Mouse (Mus musculus) hindbrain, postnatal 0 days (tissue): ENCODE data around the gene Luzp1. TPM values are rescaled to one million over a fixed set of nuclear protein-coding genes. Genes with fewer than 3 reads are reported as not detected.

Source experiments
- ATAC-seq: fragments of 200-750 bp; cut with Nextera tagmentation; 2 replicates; pipeline ENCODE4 v1.8.0; 2017; ENCODE audit warnings: mild to moderate bottlenecking, moderate TSS enrichment, moderate library complexity
- DNase-seq: peaks from one replicate; pipeline ENCODE4 v3.0.0-alpha.2; 2015; ENCODE audit warnings: low spot score
- H3K27ac ChIP-seq: fragments of 300-500 bp; sonication (generic); 2 replicates; pipeline ENCODE4 v1.5.1; 2014; ENCODE audit warnings: mild to moderate bottlenecking
- H3K27me3 ChIP-seq: fragments of 300-500 bp; sonication (generic); 2 replicates; pipeline ENCODE4 v1.6.1; 2014; ENCODE audit warnings: low read length, mixed read lengths; ENCODE audit not compliant: insufficient read depth
- H3K36me3 ChIP-seq: fragments of 300-500 bp; sonication (generic); 2 replicates; pipeline ENCODE4 v1.6.1; 2014; ENCODE audit warnings: low read length, mixed read lengths; ENCODE audit not compliant: insufficient read depth
- H3K4me1 ChIP-seq: fragments of 300-500 bp; sonication (generic); 2 replicates; pipeline ENCODE4 v1.6.1; 2014; ENCODE audit warnings: antibody characterized with exemption, low read length, mixed read lengths; ENCODE audit not compliant: insufficient read depth
- H3K4me2 ChIP-seq: fragments of 300-500 bp; sonication (generic); 2 replicates; pipeline ENCODE4 v1.6.1; 2014; ENCODE audit warnings: low read depth, mild to moderate bottlenecking, low read length, moderate library complexity, mixed read lengths
- H3K4me3 ChIP-seq: fragments of 300-500 bp; sonication (generic); 2 replicates; pipeline ENCODE4 v1.5.1; 2014; ENCODE audit warnings: low read length
- H3K9ac ChIP-seq: fragments of 300-500 bp; sonication (generic); replicated peaks from 2 replicates; pipeline ENCODE4 v1.6.1; 2014; ENCODE audit warnings: mild to moderate bottlenecking, low read length, moderate library complexity, mixed read lengths
- H3K9me3 ChIP-seq: fragments of 300-500 bp; sonication (generic); 2 replicates; pipeline ENCODE4 v1.6.1; 2016; ENCODE audit warnings: low read length, mixed read lengths
- CTCF ChIP-seq: IDR thresholded peaks from 2 replicates; pipeline ENCODE4 v1.5.1; 2016; ENCODE audit warnings: antibody characterized with exemption, control low read depth, low read depth
- WGBS: fragments of 180-500 bp; shearing (Covaris S2); extraction: QIAGEN DNeasy Blood & Tissue Kit; methylation state at CpG from one replicate; pipeline ENCODE4 v1.1.7; 2014; 5-methylcytosine and 5-hydroxymethylcytosine counted together
- polyA plus RNA-seq: library from polyadenylated mRNA; unstranded; fragments of >200 nt; fragmentation: Nextera tagmentation; extraction: Ambion mirVana; gene quantifications from 2 replicates; pipeline ENCODE4 v1.2.1, GENCODE M21; 2015
- total RNA-seq: library from RNA; depleted of rRNA; stranded (reverse); fragments of >200 nt; gene quantifications from 2 replicates; pipeline ENCODE4 v1.2.3, GENCODE M21; 2014

Gene Luzp1
- total and polyA plus RNA-seq, 2 experiments from 2014 or later: 18.3 to 76.4 TPM

DNA sequence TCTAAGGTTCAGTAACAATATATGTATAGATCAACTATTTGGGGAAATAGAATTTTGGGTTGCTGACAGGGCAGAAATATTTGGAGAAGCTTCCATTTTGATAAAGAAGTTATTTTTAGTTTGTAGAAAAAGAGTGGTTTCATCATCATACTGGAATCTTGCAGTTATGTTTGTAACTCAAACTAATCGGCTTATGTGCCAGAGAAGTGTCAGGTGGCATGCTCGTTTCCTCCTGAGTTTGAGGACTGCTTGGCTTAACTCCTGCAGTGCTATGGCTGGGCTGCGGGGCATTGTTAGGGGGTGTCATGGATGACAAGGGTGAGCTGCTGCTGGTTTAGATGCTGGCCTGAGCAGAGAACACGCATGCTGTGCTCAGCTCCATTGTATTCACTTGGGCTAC, 42.1 kb downstream of the Luzp1 start:
- no peak for TF ChIP-seq CTCF
- WGBS: 40% methylated on average over 4 of the region's 4 CpGs
- Histone ChIP-seq H3K9me3 (no peaks in the 10 kb centered on the region), H3K27ac (no peak overlapping the region), H3K4me3 (no peak overlapping the region), H3K4me2 (no peak overlapping the region), H3K36me3 (no peaks in the 10 kb centered on the region), H3K27me3 (no peaks in the 10 kb centered on the region), H3K4me1 (peaks cover 4% of the 10 kb centered on the region; the same call in 1 of the 2 replicates), H3K9ac (no peak overlapping the region)
- DNase-seq (no peak), ATAC-seq (no peak)

DNA sequence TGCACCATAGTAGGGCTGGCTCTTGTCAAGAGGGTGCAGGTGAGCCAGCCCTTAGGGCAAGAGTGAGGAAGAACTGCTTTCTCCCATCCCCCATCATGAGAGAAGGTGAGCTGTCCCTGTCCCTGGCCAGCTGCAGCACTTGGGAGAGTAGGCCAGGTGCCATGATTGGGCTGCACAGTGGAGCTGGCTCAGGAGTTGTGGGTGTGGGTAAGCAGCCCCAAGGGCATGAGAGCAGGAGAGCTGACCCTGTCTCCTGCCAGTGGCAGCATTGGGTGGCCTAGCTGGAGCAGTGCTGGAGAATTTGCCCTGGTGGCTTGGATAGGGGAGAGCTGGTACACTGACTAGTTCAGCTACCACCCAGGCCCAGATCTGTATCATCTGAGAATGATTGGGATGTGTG, 43.3 kb downstream of the Luzp1 start:
- Histone ChIP-seq H3K9me3 (no peaks in the 10 kb centered on the region), H3K9ac (no peak overlapping the region), H3K4me3 (no peak overlapping the region), H3K36me3 (no peaks in the 10 kb centered on the region), H3K27ac (no peak overlapping the region), H3K4me2 (no peak overlapping the region), H3K4me1 (peaks cover 4% of the 10 kb centered on the region; the same call in 1 of the 2 replicates), H3K27me3 (no peaks in the 10 kb centered on the region)
- DNase-seq: no peak
- no peak for ATAC-seq
- no peak for TF ChIP-seq CTCF

DNA sequence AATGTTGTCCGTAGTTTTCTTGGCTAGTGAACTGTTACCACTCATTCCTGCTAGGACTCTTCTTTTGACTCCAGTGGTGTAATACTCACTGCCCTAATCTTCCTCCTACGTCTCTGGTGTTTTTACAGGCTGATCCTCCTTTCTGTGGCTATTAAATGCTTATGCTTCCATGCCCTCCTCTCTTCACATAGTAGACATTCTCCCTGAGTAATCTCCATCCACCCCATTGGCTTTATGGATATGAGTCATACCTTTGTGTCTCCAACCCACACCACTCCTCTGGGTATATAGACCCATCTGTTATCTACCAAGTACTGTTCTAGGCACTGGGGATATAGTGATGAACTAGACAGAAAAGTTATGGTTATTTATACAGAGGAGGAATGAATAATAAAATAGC, 48.6 kb downstream of the Luzp1 start:
- DNase-seq: no peak

DNA sequence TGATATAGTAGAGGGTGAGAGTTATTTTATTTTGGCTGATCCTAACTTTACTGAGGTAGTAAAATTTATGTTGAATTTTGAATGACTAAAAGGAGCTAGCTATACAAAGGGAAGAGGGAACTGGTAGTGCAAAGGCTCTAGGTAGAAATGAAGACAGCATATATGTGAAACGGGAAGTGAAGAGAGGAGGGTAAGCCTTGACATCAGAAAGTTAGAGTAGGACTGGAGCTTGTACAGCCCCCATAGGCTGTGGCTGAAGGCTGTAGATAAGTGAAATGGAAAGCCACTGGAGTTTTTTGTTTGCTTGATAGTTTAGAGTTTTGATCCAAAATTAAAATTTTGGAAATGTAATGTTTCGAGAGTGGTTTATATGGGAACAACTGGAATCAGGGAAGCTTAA, 49.0 kb downstream of the Luzp1 start:
- Histone ChIP-seq H3K9ac (no peak overlapping the region), H3K27ac (no peak overlapping the region), H3K36me3 (no peaks in the 10 kb centered on the region), H3K9me3 (no peaks in the 10 kb centered on the region), H3K4me3 (no peak overlapping the region), H3K4me2 (no peak overlapping the region), H3K4me1 (no peaks in the 10 kb centered on the region), H3K27me3 (no peaks in the 10 kb centered on the region)
- TF ChIP-seq CTCF: no peak
- DNase-seq (no peak), ATAC-seq (no peak)
- 93% methylated on average over 2 of the region's 2 CpGs for whole genome bisulfite sequencing

More for the DNA sequence above, 48.6 kb downstream of the Luzp1 start:
- 88% methylated on average over 2 of the region's 2 CpGs for WGBS
- no peak for ATAC-seq
- no peak overlapping the region for H3K4me2 ChIP-seq
- no peaks in the 10 kb centered on the region for H3K27me3 ChIP-seq
- no peak for TF ChIP-seq CTCF
- H3K4me1 ChIP-seq: no peaks in the 10 kb centered on the region
- H3K4me3 ChIP-seq: no peak overlapping the region
- H3K9me3 ChIP-seq: no peaks in the 10 kb centered on the region
- no peaks in the 10 kb centered on the region for H3K36me3 ChIP-seq
- no peak overlapping the region for H3K9ac ChIP-seq
- no peak overlapping the region for H3K27ac ChIP-seq

DNA sequence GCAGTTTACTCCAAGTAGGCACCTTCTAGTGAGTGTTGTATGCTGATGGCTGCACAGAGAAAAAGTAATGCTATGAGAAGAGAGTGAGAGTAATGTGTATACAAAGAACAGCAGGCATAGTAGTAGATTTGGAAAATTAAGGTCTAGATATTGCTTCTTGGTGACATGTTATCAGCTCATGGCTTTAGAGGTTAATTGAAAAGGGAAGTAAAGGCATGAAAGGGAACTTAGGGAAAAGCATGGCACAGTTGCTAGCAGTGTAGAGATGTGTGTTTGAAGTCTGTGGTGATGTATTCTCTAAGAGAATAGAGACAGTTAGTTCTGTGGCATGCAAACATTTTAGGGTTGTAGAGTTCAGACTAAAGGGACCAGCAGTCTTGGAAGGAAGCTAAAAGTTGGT, 50.3 kb downstream of the Luzp1 start:
- TF ChIP-seq CTCF: no peak
- Histone ChIP-seq H3K9me3 (no peaks in the 10 kb centered on the region), H3K4me2 (no peak overlapping the region), H3K27ac (no peak overlapping the region), H3K4me3 (no peak overlapping the region), H3K27me3 (no peaks in the 10 kb centered on the region), H3K36me3 (no peaks in the 10 kb centered on the region), H3K4me1 (no peaks in the 10 kb centered on the region), H3K9ac (no peak overlapping the region)
- ATAC-seq (no peak), DNase-seq (no peak)

DNA sequence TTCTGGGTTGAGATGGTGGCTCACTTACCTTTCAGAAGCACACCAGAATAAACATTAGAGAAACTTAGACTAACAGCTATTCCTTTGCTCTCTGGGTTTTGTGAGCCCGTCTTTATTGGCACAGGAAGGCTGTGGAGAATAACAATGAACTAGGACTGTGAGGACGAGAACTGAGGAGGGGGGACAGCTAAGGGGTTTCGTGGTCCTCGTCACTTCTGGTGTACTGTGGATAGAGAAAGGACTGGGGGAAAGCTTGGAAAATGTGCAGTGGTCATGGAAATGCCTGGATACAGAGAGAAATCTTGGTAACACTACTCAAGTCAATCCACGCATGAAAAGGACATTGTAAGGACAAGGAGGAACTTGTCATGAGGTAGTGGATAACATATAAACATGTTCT, 52.3 kb downstream of the Luzp1 start:
- peak; percentile 29 for DNase-seq
- whole genome bisulfite sequencing: 52% methylated on average over 5 of the region's 5 CpGs

DNA sequence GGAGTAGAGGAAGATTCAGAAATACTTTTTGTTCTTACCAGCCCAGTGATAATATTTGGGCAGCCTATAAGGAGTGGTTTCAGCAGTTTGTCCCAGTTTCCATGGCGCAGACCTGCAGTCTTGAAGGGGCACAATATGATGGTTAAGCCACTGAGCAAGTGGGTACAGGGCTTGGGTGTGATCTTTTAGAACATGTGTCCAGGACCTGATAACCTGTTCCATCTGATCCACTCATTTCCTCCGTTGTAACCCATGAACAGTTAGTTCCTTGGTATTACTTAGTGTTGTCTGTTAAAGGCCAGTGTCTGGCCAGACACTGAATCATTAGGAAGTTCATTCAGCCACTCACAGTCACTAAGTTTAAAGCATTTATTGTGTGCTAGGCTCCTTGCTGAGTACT, 54.7 kb downstream of the Luzp1 start:
- no peak for TF ChIP-seq CTCF
- Histone ChIP-seq H3K9me3 (no peaks in the 10 kb centered on the region), H3K36me3 (no peaks in the 10 kb centered on the region), H3K27ac (no peak overlapping the region), H3K4me2 (no peak overlapping the region), H3K4me1 (no peaks in the 10 kb centered on the region), H3K27me3 (no peaks in the 10 kb centered on the region), H3K4me3 (no peak overlapping the region), H3K9ac (no peak overlapping the region)
- WGBS: 79% methylated on average over 2 of the region's 2 CpGs
- no peak for DNase-seq
- ATAC-seq: no peak

More for the DNA sequence above, 52.3 kb downstream of the Luzp1 start:
- H3K9ac ChIP-seq: no peak overlapping the region
- no peak overlapping the region for H3K4me3 ChIP-seq
- H3K27me3 ChIP-seq: no peaks in the 10 kb centered on the region
- ATAC-seq: peak; percentile 77; the same call in 1 of the 2 replicates
- no peaks in the 10 kb centered on the region for H3K9me3 ChIP-seq
- no peak for TF ChIP-seq CTCF
- no peaks in the 10 kb centered on the region for H3K4me1 ChIP-seq
- peak overlapping the region; percentile 15; the same call in 1 of the 2 replicates for H3K27ac ChIP-seq
- no peak overlapping the region for H3K4me2 ChIP-seq
- no peaks in the 10 kb centered on the region for H3K36me3 ChIP-seq
